Mouse (Mus musculus) myocyte (in vitro differentiated cells): ENCODE data around the gene Rpl11.

Experiments used
- CEBPB ChIP-seq: IDR thresholded peaks from 2 replicates; pipeline ENCODE4 v1.6.1; 2011; ENCODE audit warnings: mild to moderate bottlenecking, moderate library complexity; ENCODE audit not compliant: poor library complexity, insufficient read depth, severe bottlenecking
- E2F4 ChIP-seq: IDR thresholded peaks from one replicate; pipeline ENCODE4 v1.6.1; 2011; ENCODE audit warnings: mild to moderate bottlenecking, control low read depth, moderate library complexity; ENCODE audit not compliant: insufficient read depth
- MAX ChIP-seq: IDR thresholded peaks from one replicate; pipeline ENCODE4 v1.6.1; 2011; ENCODE audit warnings: low read depth, mild to moderate bottlenecking, control low read depth
- MYOG ChIP-seq, 3 experiments: IDR thresholded peaks; one replicate each; pipeline ENCODE4 v1.6.1; 2011; ENCODE audit warnings: control low read depth in 2 of 3, low read depth in 2 of 3, mild to moderate bottlenecking in 2 of 3; ENCODE audit not compliant: insufficient read length in 2 of 3, control insufficient read depth in 1 of 3, insufficient read depth in 1 of 3
- POLR2A ChIP-seq: IDR thresholded peaks from one replicate; pipeline ENCODE4 v1.6.1; 2011; ENCODE audit warnings: low read depth, mild to moderate bottlenecking, control low read depth, moderate library complexity; ENCODE audit not compliant: insufficient read length
- POLR2AphosphoS2 ChIP-seq: IDR thresholded peaks from one replicate; pipeline ENCODE4 v1.6.1; 2011; ENCODE audit warnings: low read depth, control low read depth; ENCODE audit not compliant: insufficient read length
- SRF ChIP-seq: IDR thresholded peaks from one replicate; pipeline ENCODE4 v1.6.1; 2011; ENCODE audit warnings: low read depth; ENCODE audit not compliant: control insufficient read depth, insufficient read length

DNA sequence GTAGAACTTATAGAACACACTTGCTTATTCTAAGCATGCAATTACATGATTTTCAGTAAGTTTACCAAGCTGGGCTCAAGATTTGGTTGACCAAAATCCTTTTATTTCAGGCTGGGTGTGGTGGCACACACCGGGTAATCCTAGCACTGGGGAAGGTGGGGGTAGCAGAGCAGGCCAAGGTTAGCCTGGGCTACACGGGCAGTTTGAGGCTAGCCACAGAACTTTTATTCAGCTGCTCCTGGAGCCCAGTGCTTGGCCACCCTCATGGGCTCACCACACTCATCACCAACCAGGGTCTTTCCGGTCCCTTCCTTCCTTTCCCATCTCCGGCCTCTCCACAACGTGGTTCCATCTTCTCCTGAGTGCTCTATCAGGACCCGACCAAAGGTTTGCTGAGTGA is 17.4 kb upstream of the Rpl11 start:
- no peak for TF ChIP-seq POLR2A
- TF ChIP-seq MAX, result no peak
- TF ChIP-seq SRF, result no peak
- TF ChIP-seq CEBPB, result no peak
- no peak for TF ChIP-seq MYOG (IDR thresholded peaks at IDR 0.05; ENCODE audit: control insufficient read depth in 1 of 3, insufficient read depth in 1 of 3, insufficient read length in 2 of 3, low read depth in 2 of 3)
- TF ChIP-seq E2F4, result no peak
- TF ChIP-seq POLR2AphosphoS2, result no peak
